Mouse (Mus musculus) embryonic facial prominence, embryonic 12.5 days (tissue): ENCODE measurements around the gene Adamts10. TPM values are rescaled to one million over a fixed set of nuclear protein-coding genes. Genes with fewer than 3 reads are reported as not detected.

ENCODE experiments used
- ATAC-seq: fragments of 200-750 bp; cut with Nextera tagmentation; 2 replicates; pipeline ENCODE4 v1.8.0; 2017; ENCODE audit not compliant: insufficient number of reproducible peaks, insufficient read depth, low FRiP score, low TSS enrichment
- H3K27ac ChIP-seq: fragments of 300-500 bp; sonication (generic); 2 replicates; pipeline ENCODE4 v1.5.1; 2016; ENCODE audit warnings: mild to moderate bottlenecking
- H3K27me3 ChIP-seq: fragments of 300-500 bp; sonication (generic); 2 replicates; pipeline ENCODE4 v1.6.1; 2016; ENCODE audit warnings: mild to moderate bottlenecking, moderate library complexity
- H3K36me3 ChIP-seq: fragments of 300-500 bp; sonication (generic); 2 replicates; pipeline ENCODE4 v1.6.1; 2016; ENCODE audit warnings: mild to moderate bottlenecking
- H3K4me1 ChIP-seq: fragments of 300-500 bp; sonication (generic); 2 replicates; pipeline ENCODE4 v1.6.1; 2016
- H3K4me2 ChIP-seq: fragments of 300-500 bp; sonication (generic); replicated peaks from 2 replicates; pipeline ENCODE4 v1.6.1; 2016; ENCODE audit warnings: mild to moderate bottlenecking, moderate library complexity
- H3K4me3 ChIP-seq: fragments of 300-500 bp; sonication (generic); 2 replicates; pipeline ENCODE4 v1.5.1; 2016; ENCODE audit warnings: mild to moderate bottlenecking
- H3K9ac ChIP-seq: fragments of 300-500 bp; sonication (generic); 2 replicates; pipeline ENCODE4 v1.6.1; 2016; ENCODE audit warnings: mild to moderate bottlenecking, moderate library complexity
- H3K9me3 ChIP-seq: fragments of 300-500 bp; sonication (generic); 2 replicates; pipeline ENCODE4 v1.6.1; 2016; ENCODE audit warnings: mild to moderate bottlenecking, moderate library complexity
- WGBS: fragments of 180-500 bp; shearing (Covaris S2); methylation state at CpG from one replicate; pipeline ENCODE4 v1.1.7; 2016; 5-methylcytosine and 5-hydroxymethylcytosine counted together
- polyA plus RNA-seq: library from polyadenylated mRNA; unstranded; fragments of >200 nt; fragmentation: Nextera tagmentation; extraction: Ambion mirVana; gene quantifications from 2 replicates; pipeline ENCODE4 v1.2.1, GENCODE M21; 2016

Adamts10 gene
- polyA plus RNA-seq, 1 experiment from 2014 or later: 93.7 TPM

GRCm38 (mm10) chr17:33555223-33555855, 31.3 kb downstream of the Adamts10 start, which contains the start of gene Myo1f:
Gene Myo1f, plus strand, starts transcription at chr17:33555707.
- 55% methylated on average over 6 of the region's 6 CpGs for WGBS
- Histone ChIP-seq H3K4me3 (no peak within 1 kb of the TSS), H3K9me3 (no peaks in the 10 kb centered on the region), H3K27me3 (no peaks in the 10 kb centered on the region), H3K4me1 (no peaks in the 10 kb centered on the region), H3K36me3 (peaks cover 29% of the 10 kb centered on the region), H3K4me2 (no peak within 1 kb of the TSS), H3K27ac (no peak within 1 kb of the TSS), H3K9ac (no peak within 1 kb of the TSS)
- ATAC-seq: no peak

- Histone ChIP-seq H3K27me3 (no peaks in the 10 kb centered on the region), H3K36me3 (peaks cover 10% of the 10 kb centered on the region)
Observed at GRCm38 (mm10) chr17:33557922-33558321, 33.9 kb downstream of the Adamts10 start.

GRCm38 (mm10) chr17:33563527-33564076, 39.6 kb downstream of the Adamts10 start:
- no peak overlapping the region for H3K4me3 ChIP-seq
- WGBS: 71% methylated on average over 2 of the region's 2 CpGs

More at GRCm38 (mm10) chr17:33557922-33558321, 33.9 kb downstream of the Adamts10 start:
- no peak overlapping the region for H3K27ac ChIP-seq
- no peak overlapping the region for H3K4me3 ChIP-seq
- H3K4me1 ChIP-seq: no peaks in the 10 kb centered on the region
- H3K4me2 ChIP-seq: no peak overlapping the region
- no peak for ATAC-seq
- H3K9ac ChIP-seq: no peak overlapping the region
- whole genome bisulfite sequencing: 78% methylated on average over 4 of the region's 4 CpGs
- no peaks in the 10 kb centered on the region for H3K9me3 ChIP-seq

GRCm38 (mm10) chr17:33564599-33564998, 40.6 kb downstream of the Adamts10 start:
- WGBS: 45% methylated on average over 1 of the region's 1 CpGs
- H3K27ac ChIP-seq: no peak overlapping the region
- no peak overlapping the region for H3K4me2 ChIP-seq
- H3K27me3 ChIP-seq: no peaks in the 10 kb centered on the region
- no peaks in the 10 kb centered on the region for H3K4me1 ChIP-seq
- H3K36me3 ChIP-seq: no peaks in the 10 kb centered on the region
- no peak for ATAC-seq
- H3K9me3 ChIP-seq: no peaks in the 10 kb centered on the region
- no peak overlapping the region for H3K4me3 ChIP-seq
- no peak overlapping the region for H3K9ac ChIP-seq

More at GRCm38 (mm10) chr17:33563527-33564076, 39.6 kb downstream of the Adamts10 start:
- H3K36me3 ChIP-seq: no peaks in the 10 kb centered on the region
- no peak overlapping the region for H3K4me2 ChIP-seq
- no peak overlapping the region for H3K27ac ChIP-seq
- no peak for ATAC-seq
- no peaks in the 10 kb centered on the region for H3K4me1 ChIP-seq
- no peaks in the 10 kb centered on the region for H3K27me3 ChIP-seq
- H3K9ac ChIP-seq: no peak overlapping the region
- H3K9me3 ChIP-seq: no peaks in the 10 kb centered on the region

GRCm38 (mm10) chr17:33566182-33566581, 42.2 kb downstream of the Adamts10 start:
- no peak for ATAC-seq
- H3K9ac ChIP-seq: no peak overlapping the region
- no peak overlapping the region for H3K4me2 ChIP-seq
- no peak overlapping the region for H3K27ac ChIP-seq
- H3K9me3 ChIP-seq: no peaks in the 10 kb centered on the region
- no peaks in the 10 kb centered on the region for H3K36me3 ChIP-seq
- no peaks in the 10 kb centered on the region for H3K27me3 ChIP-seq
- H3K4me1 ChIP-seq: no peaks in the 10 kb centered on the region
- WGBS: 72% methylated on average over 2 of the region's 2 CpGs
- H3K4me3 ChIP-seq: no peak overlapping the region

- no peaks in the 10 kb centered on the region for H3K4me1 ChIP-seq
- H3K27me3 ChIP-seq: no peaks in the 10 kb centered on the region
- H3K27ac ChIP-seq: no peak overlapping the region
- H3K9me3 ChIP-seq: no peaks in the 10 kb centered on the region
- no peak overlapping the region for H3K4me2 ChIP-seq
- WGBS: 89% methylated on average over 4 of the region's 4 CpGs
- no peak for ATAC-seq
- no peaks in the 10 kb centered on the region for H3K36me3 ChIP-seq
- no peak overlapping the region for H3K4me3 ChIP-seq
- H3K9ac ChIP-seq: no peak overlapping the region
Observed at GRCm38 (mm10) chr17:33584061-33584460, 60.1 kb downstream of the Adamts10 start.

- no peak overlapping the region for H3K4me2 ChIP-seq
- 66% methylated on average over 17 of the region's 17 CpGs for WGBS
- no peak for ATAC-seq
- no peak overlapping the region for H3K9ac ChIP-seq
- H3K27ac ChIP-seq: no peak overlapping the region
- no peak overlapping the region for H3K4me3 ChIP-seq
- no peaks in the 10 kb centered on the region for H3K27me3 ChIP-seq
- H3K4me1 ChIP-seq: no peaks in the 10 kb centered on the region
- no peaks in the 10 kb centered on the region for H3K36me3 ChIP-seq
- no peaks in the 10 kb centered on the region for H3K9me3 ChIP-seq
Observed at GRCm38 (mm10) chr17:33586011-33586410, 62.0 kb downstream of the Adamts10 start.

GRCm38 (mm10) chr17:33597271-33597670, 73.3 kb downstream of the Adamts10 start:
- Histone ChIP-seq H3K36me3 (no peaks in the 10 kb centered on the region), H3K27me3 (no peaks in the 10 kb centered on the region), H3K9me3 (no peaks in the 10 kb centered on the region), H3K4me2 (no peak overlapping the region), H3K9ac (no peak overlapping the region), H3K27ac (no peak overlapping the region), H3K4me1 (no peaks in the 10 kb centered on the region), H3K4me3 (no peak overlapping the region)
- no peak for ATAC-seq

- H3K36me3 ChIP-seq: no peaks in the 10 kb centered on the region
- no peak overlapping the region for H3K27ac ChIP-seq
- no peak for ATAC-seq
- no peak overlapping the region for H3K9ac ChIP-seq
- no peaks in the 10 kb centered on the region for H3K4me1 ChIP-seq
- no peaks in the 10 kb centered on the region for H3K27me3 ChIP-seq
- H3K4me3 ChIP-seq: no peak overlapping the region
- H3K4me2 ChIP-seq: no peak overlapping the region
- 95% methylated on average over 5 of the region's 5 CpGs for WGBS
- H3K9me3 ChIP-seq: no peaks in the 10 kb centered on the region
Observed at GRCm38 (mm10) chr17:33598506-33598905, 74.5 kb downstream of the Adamts10 start.

GRCm38 (mm10) chr17:33599836-33600475, 76.0 kb downstream of the Adamts10 start:
- H3K4me1 ChIP-seq: no peaks in the 10 kb centered on the region
- 91% methylated on average over 8 of the region's 8 CpGs for WGBS
- H3K36me3 ChIP-seq: no peaks in the 10 kb centered on the region
- no peak overlapping the region for H3K4me3 ChIP-seq
- no peak overlapping the region for H3K27ac ChIP-seq
- H3K9ac ChIP-seq: no peak overlapping the region
- no peaks in the 10 kb centered on the region for H3K9me3 ChIP-seq
- no peaks in the 10 kb centered on the region for H3K27me3 ChIP-seq
- ATAC-seq: no peak
- no peak overlapping the region for H3K4me2 ChIP-seq

GRCm38 (mm10) chr17:33600831-33601230, 76.8 kb downstream of the Adamts10 start:
- no peak overlapping the region for H3K9ac ChIP-seq
- H3K4me1 ChIP-seq: no peaks in the 10 kb centered on the region
- no peaks in the 10 kb centered on the region for H3K36me3 ChIP-seq
- no peak for ATAC-seq
- WGBS: 75% methylated on average over 3 of the region's 3 CpGs
- no peak overlapping the region for H3K4me2 ChIP-seq
- H3K27ac ChIP-seq: no peak overlapping the region
- H3K4me3 ChIP-seq: no peak overlapping the region
- H3K27me3 ChIP-seq: no peaks in the 10 kb centered on the region
- H3K9me3 ChIP-seq: no peaks in the 10 kb centered on the region

GRCm38 (mm10) chr17:33601947-33602346, 77.9 kb downstream of the Adamts10 start:
- no peaks in the 10 kb centered on the region for H3K4me1 ChIP-seq
- whole genome bisulfite sequencing: 86% methylated on average over 12 of the region's 12 CpGs
- ATAC-seq: no peak
- H3K4me3 ChIP-seq: no peak overlapping the region
- H3K27ac ChIP-seq: no peak overlapping the region
- no peak overlapping the region for H3K9ac ChIP-seq
- H3K27me3 ChIP-seq: no peaks in the 10 kb centered on the region
- H3K36me3 ChIP-seq: no peaks in the 10 kb centered on the region
- no peak overlapping the region for H3K4me2 ChIP-seq
- H3K9me3 ChIP-seq: no peaks in the 10 kb centered on the region
